Mouse (Mus musculus) brain, embryonic 14.5 days (tissue): ENCODE data around the gene 4930578C19Rik.

Experiments used
- CTCF ChIP-seq: fragments of 200-500 bp; IDR thresholded peaks from 2 replicates; pipeline ENCODE4 v1.5.1; 2012; ENCODE audit warnings: inconsistent platforms, mild to moderate bottlenecking, moderate library complexity, borderline replicate concordance; ENCODE audit not compliant: insufficient read depth, insufficient read length; ENCODE audit errors: extremely low read depth
- POLR2A ChIP-seq: fragments of 200-500 bp; IDR thresholded peaks from 2 replicates; pipeline ENCODE4 v1.6.1; 2012; ENCODE audit warnings: mild to moderate bottlenecking, inconsistent platforms, borderline replicate concordance; ENCODE audit not compliant: poor library complexity, insufficient read depth, insufficient read length, severe bottlenecking; ENCODE audit errors: extremely low read depth

DNA sequence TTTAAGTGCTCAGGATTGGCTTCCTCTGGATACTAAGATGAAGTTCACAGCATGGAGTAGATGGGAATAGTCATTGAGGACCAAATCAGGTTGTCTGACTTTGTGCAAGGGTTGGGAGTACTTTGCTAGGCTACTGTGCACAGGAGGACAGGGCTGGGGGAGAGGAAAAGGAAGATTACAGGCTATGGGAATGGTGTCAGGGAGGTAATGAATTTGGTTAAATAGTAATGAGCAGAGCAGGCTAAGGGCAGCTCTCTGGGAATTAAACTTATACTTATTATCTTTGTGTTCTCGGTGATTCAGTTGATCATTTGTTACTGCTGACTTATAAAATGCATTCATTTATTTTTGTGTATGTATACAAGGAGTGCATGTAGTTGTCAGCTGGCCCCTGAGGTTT is 1.7 kb upstream of the 4930578C19Rik start:
- TF ChIP-seq CTCF (no peak), POLR2A (no peak)
